Mouse (Mus musculus) CD4-positive, CD25-positive, alpha-beta regulatory T cell, adult 4 months (primary cell): ENCODE data around the gene Sipa1l3. TPM values are rescaled to one million over a fixed set of nuclear protein-coding genes. Genes with fewer than 3 reads are reported as not detected.

ENCODE experiments used
- ATAC-seq: one replicate; pipeline ENCODE4 v1.8.0; 2017
- polyA plus RNA-seq, 2 experiments: library from polyadenylated mRNA; unstranded; fragments of 100-300 nt; shearing (Covaris generic); gene quantifications; one replicate each; pipeline ENCODE4 v1.2.1; 2017

Gene Sipa1l3
- polyA plus RNA-seq, 2 experiments from 2014 or later, result 4.3 to 5.6 TPM

DNA sequence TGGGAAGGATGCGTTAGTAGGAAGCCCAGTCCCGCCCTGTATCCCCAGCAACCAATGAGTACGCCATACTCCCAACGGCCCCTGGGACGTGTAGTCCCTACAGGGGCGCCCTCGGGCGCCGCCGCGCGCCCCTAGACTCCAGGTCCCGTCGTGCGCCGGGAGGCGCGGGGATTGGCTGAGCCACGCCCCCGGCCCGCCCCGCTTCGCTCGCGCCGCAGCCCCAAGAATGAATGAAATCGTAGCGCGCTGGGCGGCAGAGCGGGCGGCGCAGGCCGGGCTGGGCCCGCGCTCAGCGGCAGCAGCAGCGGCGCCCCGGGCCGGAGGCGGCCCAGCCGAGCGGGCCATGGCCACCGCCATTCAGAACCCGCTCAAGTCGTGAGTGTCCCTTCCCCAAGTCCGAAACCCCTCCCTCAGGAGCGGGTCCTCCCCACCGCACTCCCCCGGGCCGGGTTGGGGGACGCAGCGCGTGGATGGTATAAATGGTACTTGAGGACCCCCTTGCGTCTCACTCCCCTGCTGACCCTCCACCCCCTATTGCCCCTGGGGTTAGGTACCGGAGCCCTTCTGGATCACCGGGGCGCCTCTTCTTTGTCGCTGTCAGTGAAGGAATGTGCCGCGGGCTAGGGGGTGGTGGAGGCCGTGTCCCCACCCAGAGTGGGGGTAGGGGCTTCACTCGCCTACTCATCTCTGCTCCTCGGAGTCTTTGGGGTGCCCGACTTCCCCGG, 214.5 kb downstream of the Sipa1l3 start, which contains the start of gene Dpf1:
Gene Dpf1, plus strand, starts transcription at position 214 of the 725 bp plus-strand sequence.
- ATAC-seq, result peak; percentile 56

DNA sequence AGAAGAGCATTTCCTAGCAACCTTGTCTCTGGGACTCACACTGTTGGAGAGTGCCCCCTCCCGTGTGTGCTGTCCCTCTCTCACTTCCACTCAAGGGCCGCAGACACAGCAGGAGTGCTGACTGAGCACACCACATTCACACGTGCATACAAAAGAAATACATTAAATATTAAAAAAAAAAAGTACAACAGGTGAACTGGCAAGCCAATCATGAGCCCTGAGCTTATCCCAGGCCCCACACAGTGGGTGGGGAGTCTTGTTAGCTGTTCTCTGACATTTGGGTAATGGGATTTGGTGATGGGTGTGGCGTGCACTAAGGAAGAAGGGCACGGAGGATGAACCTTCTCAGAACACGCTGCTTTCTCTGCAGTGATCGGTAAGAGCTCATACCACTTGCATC, 215.8 kb downstream of the Sipa1l3 start:
- ATAC-seq, result no peak

GRCm38 (mm10) chr7:29301127-29301566, 217.3 kb downstream of the Sipa1l3 start:
- ATAC-seq, result no peak

DNA sequence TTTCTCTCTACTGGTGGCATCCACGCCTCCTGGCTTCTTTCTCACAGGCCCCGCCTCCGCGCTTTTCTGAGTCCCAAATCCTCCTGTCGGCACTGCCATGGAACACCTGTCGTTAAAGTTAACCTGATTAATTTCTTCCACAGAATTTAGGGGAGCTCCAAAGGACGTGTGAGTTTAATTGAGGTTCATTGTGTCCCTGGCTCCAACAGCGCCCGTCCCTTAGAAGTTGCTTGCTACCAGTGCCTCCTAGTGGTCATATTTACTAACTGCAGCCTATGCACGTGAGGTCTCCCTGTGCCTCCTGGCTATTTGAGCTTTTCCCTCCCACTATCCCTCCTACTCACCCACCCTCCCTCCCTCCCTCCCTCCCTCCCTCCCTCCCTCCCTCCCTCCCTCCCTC, 221.4 kb downstream of the Sipa1l3 start:
- peak; percentile 74 for ATAC-seq

DNA sequence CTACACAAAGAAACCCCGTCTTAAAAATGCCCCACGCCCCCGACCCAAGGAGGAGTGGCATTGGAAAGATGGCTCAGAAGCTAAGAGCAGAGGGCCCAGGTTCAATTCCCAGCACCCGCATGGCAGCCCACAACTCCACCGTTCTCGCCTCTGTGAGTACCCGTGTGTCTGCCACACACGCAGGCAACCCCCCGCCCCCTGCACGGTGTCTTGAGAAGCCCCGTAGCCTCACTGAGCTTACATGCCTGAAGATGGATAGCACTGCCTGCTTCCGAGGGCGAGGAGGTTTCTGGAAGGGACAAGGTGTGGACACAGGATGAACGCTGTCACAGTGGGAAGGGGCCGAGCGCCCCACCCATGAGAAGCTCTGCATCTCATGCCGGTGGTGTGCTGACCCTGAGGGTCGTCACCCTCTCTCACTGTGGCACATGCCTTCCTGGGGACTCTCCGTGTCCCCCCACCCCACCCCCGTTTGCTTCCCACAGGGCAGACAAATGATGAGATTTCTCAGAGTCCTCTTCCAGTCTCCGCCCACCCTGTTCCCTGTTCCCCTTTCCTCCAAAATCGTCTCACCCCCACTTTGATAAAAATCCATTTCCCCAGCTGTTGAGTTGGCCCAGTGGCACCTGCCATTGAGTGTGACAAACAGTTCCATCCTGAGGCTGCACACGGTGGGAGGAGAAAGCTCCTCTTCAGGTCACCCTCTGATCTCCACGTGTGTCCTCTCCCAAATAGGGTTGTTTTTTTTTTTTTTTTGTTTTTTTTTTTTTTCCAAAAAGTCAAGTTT, 222.4 kb downstream of the Sipa1l3 start:
- ATAC-seq, result no peak

- no peak for ATAC-seq
Observed at GRCm38 (mm10) chr7:29294111-29294761, 224.2 kb downstream of the Sipa1l3 start.

GRCm38 (mm10) chr7:29293131-29294065, 225.0 kb downstream of the Sipa1l3 start:
- ATAC-seq, result no peak

GRCm38 (mm10) chr7:29292458-29293098, 225.9 kb downstream of the Sipa1l3 start:
- ATAC-seq, result no peak

GRCm38 (mm10) chr7:29291616-29292457, 226.6 kb downstream of the Sipa1l3 start:
- no peak for ATAC-seq

- ATAC-seq, result no peak
Observed at GRCm38 (mm10) chr7:29290691-29291485, 227.6 kb downstream of the Sipa1l3 start.

GRCm38 (mm10) chr7:29289856-29290255, 228.6 kb downstream of the Sipa1l3 start:
- no peak for ATAC-seq

DNA sequence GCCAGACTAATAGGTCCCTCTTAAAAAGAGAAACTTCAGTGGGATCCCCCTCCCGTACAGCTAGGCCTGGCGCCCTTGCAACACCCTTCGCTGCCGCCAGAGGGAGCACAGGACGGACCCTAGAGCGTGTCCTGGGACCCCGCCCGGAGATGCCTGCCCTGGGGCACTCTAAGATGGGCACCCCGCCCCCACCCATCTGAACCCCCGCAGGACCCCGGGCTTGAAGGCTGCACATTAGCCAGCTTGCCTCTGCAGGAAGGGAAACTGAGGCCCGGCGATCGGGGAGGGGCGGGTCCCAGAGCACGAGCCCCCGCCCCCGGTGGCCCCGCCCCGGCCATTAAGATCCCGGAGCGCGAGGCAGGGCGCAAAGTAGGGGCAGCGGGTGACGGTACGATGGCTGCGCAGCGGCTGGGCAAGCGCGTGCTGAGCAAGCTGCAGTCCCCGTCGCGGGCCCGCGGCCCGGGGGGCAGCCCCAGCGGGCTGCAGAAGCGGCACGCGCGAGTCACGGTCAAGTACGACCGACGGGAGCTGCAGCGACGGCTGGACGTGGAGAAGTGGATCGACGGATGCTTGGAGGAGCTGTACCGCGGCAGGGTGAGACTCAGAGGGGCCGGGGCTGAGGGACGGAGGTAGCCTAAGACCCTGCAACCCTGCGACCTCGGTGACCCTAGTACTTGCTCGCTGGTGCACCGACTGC, 229.4 kb downstream of the Sipa1l3 start, which contains the start of gene Ppp1r14a:
Gene Ppp1r14a, plus strand, starts transcription at position 367 of the 697 bp plus-strand sequence.
- peak; percentile 61 for ATAC-seq

DNA sequence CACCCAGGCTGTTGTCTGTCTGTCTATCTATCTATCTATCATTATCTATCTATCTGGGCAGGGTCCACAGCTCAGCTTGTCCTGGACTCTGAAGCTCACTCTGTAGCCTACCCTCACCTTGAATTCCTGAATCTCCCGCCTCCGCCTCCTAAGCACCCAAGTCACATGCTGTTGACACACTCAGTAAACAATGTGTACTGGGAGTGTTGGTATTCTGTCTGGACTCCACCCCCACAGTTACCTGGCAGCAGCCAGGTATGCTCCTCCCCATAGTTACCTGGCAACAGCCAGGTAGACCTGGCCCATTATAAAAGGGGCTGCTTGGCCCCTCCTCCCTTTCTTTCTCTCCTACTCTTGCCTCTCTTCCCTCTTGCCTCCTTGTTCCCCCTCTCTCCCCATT, 230.4 kb downstream of the Sipa1l3 start:
- ATAC-seq, result no peak

GRCm38 (mm10) chr7:29287481-29287880, 231.0 kb downstream of the Sipa1l3 start:
- ATAC-seq, result no peak

GRCm38 (mm10) chr7:29284523-29284922, 233.9 kb downstream of the Sipa1l3 start:
- no peak for ATAC-seq

DNA sequence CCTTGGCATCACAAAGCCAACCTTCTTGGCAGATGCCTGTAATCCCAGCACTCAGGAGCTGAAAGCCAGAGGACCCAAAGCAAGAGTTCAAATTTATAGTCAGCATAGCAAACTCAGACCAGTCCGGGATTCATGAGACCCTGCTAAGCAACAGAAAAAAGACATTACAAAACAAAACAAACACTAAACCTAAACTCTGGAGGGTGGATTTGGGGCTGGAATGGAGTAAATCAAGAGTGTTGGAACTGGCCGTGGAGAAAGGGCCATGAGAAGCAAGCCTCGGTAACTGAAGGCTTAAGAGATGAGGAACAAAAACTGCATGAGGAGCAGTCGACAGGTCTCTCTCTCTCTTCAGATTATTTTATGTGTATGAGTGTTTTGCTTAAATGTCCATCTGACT, 234.6 kb downstream of the Sipa1l3 start:
- no peak for ATAC-seq

- no peak for ATAC-seq
Observed at GRCm38 (mm10) chr7:29282074-29282554, 236.3 kb downstream of the Sipa1l3 start.

GRCm38 (mm10) chr7:29281201-29282073, 237.0 kb downstream of the Sipa1l3 start, which contains the start of gene Spint2:
Gene Spint2, minus strand, starts transcription at chr7:29281912.
- peak; percentile 73 for ATAC-seq
